ENCODE assay signal across 27 mouse cellular contexts in the genomic region with DNA sequence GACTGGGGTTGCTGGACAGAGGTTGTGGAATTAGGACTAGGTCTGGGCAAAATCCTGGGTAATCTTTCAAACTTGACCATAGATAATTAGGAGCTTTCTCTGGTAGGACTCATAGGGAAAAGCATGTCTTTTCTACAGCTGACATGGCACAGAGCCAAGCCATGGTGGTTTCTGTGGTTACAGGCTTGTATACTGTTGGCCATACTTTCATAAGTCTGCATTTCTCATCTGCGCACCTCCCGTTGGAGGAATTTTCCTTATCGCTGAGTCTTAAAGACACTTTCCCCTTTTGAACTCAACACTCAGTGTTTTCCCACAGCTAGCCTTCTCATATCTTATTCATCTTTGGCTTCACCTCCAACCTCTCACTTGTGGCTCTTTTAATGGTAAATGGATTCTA. TPM values are rescaled to one million over a fixed set of nuclear protein-coding genes. Genes with fewer than 3 reads are reported as not detected.
DNase-seq lines count a peak whose midpoint lies in the region; ATAC-seq and TF ChIP-seq lines count a peak whose summit lies in the region.
"Had no signal": no experiment of that assay in that cellular context is flagged by ENCODE, and none has a peak within 500 bp of the region (broad histone marks: within the 10 kb centered on the region; RNA-seq: fewer than 3 reads in every experiment).

No protein-coding gene starts in this region.

- peak; percentile 54 to 57; a peak in 2 of 4 replicates for TF ChIP-seq EP300 in MEL (IDR thresholded peaks at IDR 0.05; ENCODE audit: low read depth in 1 of 2, low read length in 2 of 2)

- peaks cover 0 to 4% of the 10 kb centered on the region in 2 experiments; a peak in 1 of 4 replicates for H3K36me3 ChIP-seq in MEL (ENCODE audit: control insufficient read depth in 1 of 2, insufficient read depth in 2 of 2, low read length in 2 of 2)
- no peaks in the 10 kb centered on the region for H3K36me3 ChIP-seq in hindbrain, embryonic 10.5 days
- H3K36me3 ChIP-seq: heart, embryonic 13.5 days; limb, embryonic 15.5 days; liver, embryonic 15.5 days; midbrain, embryonic 13.5 days had no signal

- TF ChIP-seq POLR2A in MEL (IDR thresholded peaks at IDR 0.05; ENCODE audit: control insufficient read depth in 1 of 2, insufficient read depth in 1 of 2, low read depth in 1 of 2, low read length in 2 of 2, poor library complexity in 1 of 2), result no peak

- intact Hi-C loops in gastrocnemius, postnatal 14 days (cut with DNase I; ENCODE audit: low total_unique reads), result no loop called here

- no peak overlapping the region for H3K4me3 ChIP-seq in MEL (ENCODE audit: control insufficient read depth in 1 of 2, insufficient read depth in 1 of 2, low read depth in 2 of 2, low read length in 2 of 2)
- no peak overlapping the region for H3K4me3 ChIP-seq in hindbrain, embryonic 10.5 days
- H3K4me3 ChIP-seq: forebrain, embryonic 13.5 days; heart, adult 2 months; heart, embryonic 13.5 days; layer of hippocampus, adult 2 months; left cerebral cortex, adult 2 months; limb, embryonic 15.5 days; liver, embryonic 15.5 days; midbrain, embryonic 13.5 days had no signal

- peak; percentile 13 for DNase-seq in gastrocnemius, postnatal 10 days
- no peak for DNase-seq in gastrocnemius, postnatal 14 days
- DNase-seq in thymus, postnatal 4 days, result peak; percentile 8
- DNase-seq in thymus, postnatal 25 days, result no peak
- peak; percentile 94 for DNase-seq in MEL (ENCODE audit: low read depth, low spot score)
- no peak for DNase-seq in left cerebral cortex, adult 9 months (ENCODE audit: low spot score in 2 of 2)
- no peak for DNase-seq in hindbrain, embryonic 10.5 days (ENCODE audit: low spot score)
- DNase-seq: adrenal gland, postnatal 14 days; cerebellum, adult 11 months; cerebellum, adult 9-10 months; gastrocnemius, postnatal 36 days; heart, adult 2 months; heart, postnatal 10 days; kidney, adult 18-20 months; kidney, postnatal 36 days had no signal

- no peaks in the 10 kb centered on the region for H3K79me2 ChIP-seq in MEL (ENCODE audit: control insufficient read depth, insufficient read depth, low read length, poor library complexity)

- H3K9ac ChIP-seq in MEL (ENCODE audit: control insufficient read depth, low read depth, low read length, poor library complexity, severe bottlenecking), result no peak overlapping the region
- H3K9ac ChIP-seq: forebrain, embryonic 13.5 days; heart, embryonic 13.5 days; limb, embryonic 15.5 days; liver, embryonic 15.5 days; midbrain, embryonic 13.5 days had no signal

- TF ChIP-seq CTCF in MEL (IDR thresholded peaks at IDR 0.05 in 2 of 3, conservative IDR thresholded peaks at IDR 0.05 in 1 of 3; ENCODE audit: control insufficient read depth in 1 of 3, insufficient read depth in 1 of 3, low read depth in 2 of 3, low read length in 3 of 3, poor library complexity in 1 of 3, severe bottlenecking in 1 of 3), result no peak

- ATAC-seq in common myeloid progenitor, adult 5-6 weeks (replicated peaks; ENCODE audit: low read depth, poor library complexity, severe bottlenecking), result peak; percentile 60; the same call in 1 of the 2 replicates
- ATAC-seq: forebrain, embryonic 13.5 days; hindbrain, embryonic 16.5 days; midbrain, embryonic 13.5 days had no signal

- no peaks in the 10 kb centered on the region; a peak in 2 of 4 replicates for H3K27me3 ChIP-seq in MEL (ENCODE audit: control insufficient read depth in 1 of 2, insufficient read depth in 2 of 2, low read length in 2 of 2)
- no peaks in the 10 kb centered on the region for H3K27me3 ChIP-seq in hindbrain, embryonic 10.5 days (ENCODE audit: insufficient read depth, poor library complexity, severe bottlenecking)
- H3K27me3 ChIP-seq: forebrain, embryonic 13.5 days; heart, embryonic 13.5 days; limb, embryonic 15.5 days; liver, embryonic 15.5 days; midbrain, embryonic 13.5 days had no signal

- TF ChIP-seq RAD21 in MEL (IDR thresholded peaks at IDR 0.05; ENCODE audit: low read depth, low read length), result no peak

- H3K27ac ChIP-seq in MEL (ENCODE audit: control insufficient read depth, low read depth, low read length), result no peak overlapping the region
- no peak overlapping the region for H3K27ac ChIP-seq in hindbrain, embryonic 10.5 days
- H3K27ac ChIP-seq: forebrain, embryonic 13.5 days; heart, adult 2 months; heart, embryonic 13.5 days; layer of hippocampus, adult 2 months; left cerebral cortex, adult 2 months; limb, embryonic 15.5 days; liver, embryonic 15.5 days; macrophage; midbrain, embryonic 13.5 days had no signal

- no peaks in the 10 kb centered on the region; a peak in 1 of 4 replicates for H3K4me1 ChIP-seq in MEL (ENCODE audit: control insufficient read depth in 1 of 2, insufficient read depth in 2 of 2, low read length in 2 of 2)
- no peaks in the 10 kb centered on the region for H3K4me1 ChIP-seq in hindbrain, embryonic 10.5 days (replicated peaks)
- H3K4me1 ChIP-seq: forebrain, embryonic 13.5 days; heart, embryonic 13.5 days; limb, embryonic 15.5 days; liver, embryonic 15.5 days had no signal

- H3K9me3 ChIP-seq in MEL (replicated peaks; ENCODE audit: insufficient read depth, low read length), result no peaks in the 10 kb centered on the region
- H3K9me3 ChIP-seq in hindbrain, embryonic 10.5 days, result peaks cover 10% of the 10 kb centered on the region; the same call in 1 of the 2 replicates
- H3K9me3 ChIP-seq: limb, embryonic 15.5 days; liver, embryonic 15.5 days had no signal

- 93% methylated on average over 3 of the region's 3 CpGs for WGBS in hindbrain, embryonic 10.5 days

TF ChIP-seq in MEL, 35 proteins besides CTCF, POLR2A, EP300 and RAD21:
- TF ChIP-seq ZC3H11A (IDR thresholded peaks at IDR 0.05; ENCODE audit: low read depth, low read length), result no peak
- peak; percentile 79 for TF ChIP-seq GATA1 (IDR thresholded peaks at IDR 0.05; ENCODE audit: low read depth, low read length)
- peak; percentile 62; the same call in 1 of the 2 replicates for TF ChIP-seq SIN3A (IDR thresholded peaks at IDR 0.05; ENCODE audit: low read length)
- TF ChIP-seq TBP (IDR thresholded peaks at IDR 0.05; ENCODE audit: low read depth, low read length), result 0 out of 2 replicates have a peak, but pooled peaks have one; percentile 24
- peak; percentile 78; the same call in 1 of the 2 replicates for TF ChIP-seq MYC (IDR thresholded peaks at IDR 0.05; ENCODE audit: low read depth, low read length)
- TF ChIP-seq RCOR1 (IDR thresholded peaks at IDR 0.05; ENCODE audit: low read depth, low read length), result peak; percentile 73
- no peak for TF ChIP-seq NELFE (IDR thresholded peaks at IDR 0.05; ENCODE audit: low read depth, low read length)
- peak; percentile 93 for TF ChIP-seq ETS1 (IDR thresholded peaks at IDR 0.05; ENCODE audit: low read depth, low read length)

RNA-seq across cellular contexts. Expression of a gene that starts 24.6 kb away (rescaled TPM):
- 1 to 10 TPM; 6.8 to 7.1 TPM for total RNA-seq in gastrocnemius, postnatal 10 days (2021)
- total RNA-seq in gastrocnemius, postnatal 14 days (2021), result 1 to 10 TPM; 5.1 to 6.9 TPM
- total RNA-seq in MEL (2012; rRNA removed), result not detected in 2 replicates
- polyA plus RNA-seq in MEL (2012; ENCODE audit: insufficient read depth in 1 of 2, insufficient read length in 2 of 2, low read depth in 1 of 2, low replicate concordance in 2 of 2, missing spikeins in 1 of 2), result under 1 TPM in 1 of 2 experiments, not detected in 1; 0.17 TPM
- not detected in 2 replicates for total RNA-seq in common myeloid progenitor, adult 5-6 weeks (2017)
- 0.66 and 0.84 TPM in 2 replicates for polyA plus RNA-seq in hindbrain, embryonic 10.5 days (2016; fragmentation: Nextera tagmentation; extraction: Ambion mirVana)
- total RNA-seq: hematopoietic stem cell, adult 5-6 weeks; megakaryocyte-erythroid progenitor cell, adult 5-6 weeks had no signal
- polyA plus RNA-seq: macrophage had no signal

Comparison
In these comparisons a context has a peak if more than half of its experiments do, and no peak if none do; other contexts are left out.
1. DNase-seq: peak in gastrocnemius, postnatal 10 days (single experiment), thymus, postnatal 4 days (single experiment) and MEL (single experiment); none in gastrocnemius, postnatal 14 days (single experiment), thymus, postnatal 25 days (single experiment), left cerebral cortex, adult 9 months (0 of 2) and hindbrain, embryonic 10.5 days (single experiment).